Mouse (Mus musculus) midbrain, embryonic 11.5 days (tissue): ENCODE results near the gene Ppm1g. TPM values are rescaled to one million over a fixed set of nuclear protein-coding genes. Genes with fewer than 3 reads are reported as not detected.

Source experiments
- ATAC-seq: fragments of 200-750 bp; cut with Nextera tagmentation; 2 replicates; pipeline ENCODE4 v1.8.0; 2017; ENCODE audit warnings: moderate TSS enrichment, moderate library complexity; ENCODE audit not compliant: low FRiP score
- DNase-seq: peaks from one replicate; pipeline ENCODE4 v3.0.0; 2015; ENCODE audit warnings: low spot score; ENCODE audit errors: missing footprints
- H3K27ac ChIP-seq: fragments of 300-500 bp; sonication (generic); 2 replicates; pipeline ENCODE4 v1.5.1; 2014; ENCODE audit warnings: low read depth, low read length
- H3K27me3 ChIP-seq: fragments of 300-500 bp; sonication (generic); 2 replicates; pipeline ENCODE4 v1.6.1; 2014; ENCODE audit warnings: mild to moderate bottlenecking, low read length, moderate library complexity, mixed read lengths; ENCODE audit not compliant: control insufficient read depth, insufficient read depth
- H3K36me3 ChIP-seq: fragments of 300-500 bp; sonication (generic); 2 replicates; pipeline ENCODE4 v1.6.1; 2014; ENCODE audit warnings: mild to moderate bottlenecking, low read length, moderate library complexity, mixed read lengths; ENCODE audit not compliant: control insufficient read depth, insufficient read depth
- H3K4me1 ChIP-seq: fragments of 300-500 bp; sonication (generic); 2 replicates; pipeline ENCODE4 v1.6.1; 2014; ENCODE audit warnings: low read length; ENCODE audit not compliant: control insufficient read depth, insufficient read depth
- H3K4me2 ChIP-seq: fragments of 300-500 bp; sonication (generic); 2 replicates; pipeline ENCODE4 v1.6.1; 2014; ENCODE audit warnings: mild to moderate bottlenecking, moderate library complexity
- H3K4me3 ChIP-seq: fragments of 300-500 bp; sonication (generic); 2 replicates; pipeline ENCODE4 v1.5.1; 2014; ENCODE audit warnings: low read depth, low read length
- H3K9ac ChIP-seq: fragments of 300-500 bp; sonication (generic); 2 replicates; pipeline ENCODE4 v1.6.1; 2014; ENCODE audit warnings: low read length
- H3K9me3 ChIP-seq: fragments of 300-500 bp; sonication (generic); 2 replicates; pipeline ENCODE4 v1.6.1; 2016; ENCODE audit warnings: low read length; ENCODE audit not compliant: control insufficient read depth
- WGBS: fragments of 180-500 bp; shearing (Covaris S2); extraction: QIAGEN DNeasy Blood & Tissue Kit; methylation state at CpG from one replicate; pipeline ENCODE4 v1.1.7; 2014; 5-methylcytosine and 5-hydroxymethylcytosine counted together
- polyA plus RNA-seq: library from polyadenylated mRNA; unstranded; fragments of >200 nt; fragmentation: Nextera tagmentation; extraction: Ambion mirVana; gene quantifications from 2 replicates; pipeline ENCODE4 v1.2.1, GENCODE M21; 2014

Gene Ppm1g
- polyA plus RNA-seq, 1 experiment from 2014 or later = 164 TPM

GRCm38 (mm10) chr5:31188223-31188840 lies 32.2 kb downstream of the Ppm1g start:
- H3K4me3 ChIP-seq = no peak overlapping the region
- no peaks in the 10 kb centered on the region for H3K9me3 ChIP-seq
- H3K27me3 ChIP-seq = no peaks in the 10 kb centered on the region
- H3K4me1 ChIP-seq = peaks cover 8% of the 10 kb centered on the region
- H3K36me3 ChIP-seq = peaks cover 15% of the 10 kb centered on the region
- peak; percentile 80 for DNase-seq
- no peak overlapping the region for H3K9ac ChIP-seq
- WGBS = 77% methylated on average over 4 of the region's 4 CpGs
- ATAC-seq = no peak
- H3K27ac ChIP-seq = no peak overlapping the region
- H3K4me2 ChIP-seq = no peak overlapping the region

GRCm38 (mm10) chr5:31183678-31184077 lies 36.8 kb downstream of the Ppm1g start:
- Histone ChIP-seq H3K27me3 (no peaks in the 10 kb centered on the region), H3K4me3 (no peak overlapping the region), H3K27ac (no peak overlapping the region), H3K4me1 (peaks cover 4% of the 10 kb centered on the region), H3K9me3 (no peaks in the 10 kb centered on the region), H3K9ac (no peak overlapping the region), H3K36me3 (peaks cover 7% of the 10 kb centered on the region), H3K4me2 (no peak overlapping the region)
- ATAC-seq (no peak), DNase-seq (peak; percentile 45)
- 67% methylated on average over 4 of the region's 4 CpGs for WGBS

- Histone ChIP-seq H3K4me2 (no peak overlapping the region), H3K9me3 (no peaks in the 10 kb centered on the region), H3K4me3 (no peak overlapping the region), H3K27ac (no peak overlapping the region), H3K4me1 (peaks cover 5% of the 10 kb centered on the region), H3K36me3 (no peaks in the 10 kb centered on the region), H3K27me3 (no peaks in the 10 kb centered on the region), H3K9ac (no peak overlapping the region)
- WGBS = 95% methylated on average over 9 of the region's 9 CpGs
- ATAC-seq (no peak), DNase-seq (peak; percentile 86)
Measured at GRCm38 (mm10) chr5:31181183-31181770, 39.2 kb downstream of the Ppm1g start.

GRCm38 (mm10) chr5:31179766-31180630 lies 40.5 kb downstream of the Ppm1g start, which contains the start of the genes Gm29609 and Gtf3c2:
TSS of gene Gm29609 (minus strand) at chr5:31179911.
TSS of gene Gtf3c2 (minus strand) at chr5:31180144.
- peak; percentile 100 for DNase-seq
- under 1% methylated on average over 59 of the region's 59 CpGs for WGBS

GRCm38 (mm10) chr5:31179301-31179765 lies 41.2 kb downstream of the Ppm1g start:
- H3K4me2 ChIP-seq = peak overlapping the region; percentile 88
- H3K9ac ChIP-seq = peak overlapping the region; percentile 95
- no peaks in the 10 kb centered on the region for H3K36me3 ChIP-seq
- no peaks in the 10 kb centered on the region for H3K27me3 ChIP-seq
- H3K27ac ChIP-seq = peak overlapping the region; percentile 95
- H3K4me3 ChIP-seq = peak overlapping the region; percentile 67
- no peaks in the 10 kb centered on the region for H3K9me3 ChIP-seq
- no peak for DNase-seq
- peak; percentile 78 for ATAC-seq
- WGBS = under 1% methylated on average over 25 of the region's 25 CpGs
- peaks cover 5% of the 10 kb centered on the region for H3K4me1 ChIP-seq

More at GRCm38 (mm10) chr5:31179766-31180630, 40.5 kb downstream of the Ppm1g start, which contains the start of the genes Gm29609 and Gtf3c2:
- Histone ChIP-seq H3K36me3 (no peaks in the 10 kb centered on the region), H3K9me3 (no peaks in the 10 kb centered on the region), H3K4me1 (peaks cover 5% of the 10 kb centered on the region), H3K9ac (peak within 1 kb of the TSS; percentile 95), H3K4me3 (peak within 1 kb of the TSS; percentile 67), H3K27ac (peak within 1 kb of the TSS; percentile 95), H3K4me2 (peak within 1 kb of the TSS; percentile 88), H3K27me3 (no peaks in the 10 kb centered on the region)
- ATAC-seq = peak; percentile 98

GRCm38 (mm10) chr5:31168630-31169029 lies 51.9 kb downstream of the Ppm1g start:
- Histone ChIP-seq H3K27me3 (no peaks in the 10 kb centered on the region), H3K4me1 (no peaks in the 10 kb centered on the region), H3K36me3 (peaks cover 57% of the 10 kb centered on the region), H3K4me3 (no peak overlapping the region), H3K4me2 (no peak overlapping the region), H3K9me3 (no peaks in the 10 kb centered on the region), H3K27ac (no peak overlapping the region), H3K9ac (no peak overlapping the region)
- ATAC-seq (no peak), DNase-seq (no peak)
- 95% methylated on average over 4 of the region's 4 CpGs for WGBS

GRCm38 (mm10) chr5:31164878-31165277 lies 55.6 kb downstream of the Ppm1g start:
- Histone ChIP-seq H3K27ac (no peak overlapping the region), H3K4me1 (no peaks in the 10 kb centered on the region), H3K9ac (no peak overlapping the region), H3K36me3 (peaks cover 43% of the 10 kb centered on the region), H3K27me3 (no peaks in the 10 kb centered on the region), H3K4me2 (no peak overlapping the region), H3K9me3 (no peaks in the 10 kb centered on the region), H3K4me3 (no peak overlapping the region)
- whole genome bisulfite sequencing = 92% methylated on average over 1 of the region's 1 CpGs
- DNase-seq (no peak), ATAC-seq (no peak)

- no peak overlapping the region for H3K4me2 ChIP-seq
- peaks cover 36% of the 10 kb centered on the region for H3K36me3 ChIP-seq
- no peaks in the 10 kb centered on the region for H3K4me1 ChIP-seq
- no peak for DNase-seq
- H3K27me3 ChIP-seq = no peaks in the 10 kb centered on the region
- no peak for ATAC-seq
- no peak overlapping the region for H3K9ac ChIP-seq
- H3K27ac ChIP-seq = no peak overlapping the region
- no peak overlapping the region for H3K4me3 ChIP-seq
- H3K9me3 ChIP-seq = no peaks in the 10 kb centered on the region
Measured at GRCm38 (mm10) chr5:31162462-31162861, 58.0 kb downstream of the Ppm1g start.
